Mouse (Mus musculus) ES-Bruce4 (cell line): ENCODE data around the gene Hspb9.
A peak's percentile ranks its signal among the peaks of the same experiment; 100 is the strongest.

Source experiments
- CTCF ChIP-seq: IDR thresholded peaks from one replicate; pipeline ENCODE4 v1.8.1; 2011; ENCODE audit warnings: low read depth, low read length
- EP300 ChIP-seq: IDR thresholded peaks from 2 replicates; pipeline ENCODE4 v1.6.1; 2011; ENCODE audit warnings: low read depth, low read length; ENCODE audit not compliant: insufficient read depth
- POLR2A ChIP-seq: IDR thresholded peaks from one replicate; pipeline ENCODE4 v1.8.1; 2011; ENCODE audit warnings: low read length; ENCODE audit not compliant: insufficient read depth

DNA sequence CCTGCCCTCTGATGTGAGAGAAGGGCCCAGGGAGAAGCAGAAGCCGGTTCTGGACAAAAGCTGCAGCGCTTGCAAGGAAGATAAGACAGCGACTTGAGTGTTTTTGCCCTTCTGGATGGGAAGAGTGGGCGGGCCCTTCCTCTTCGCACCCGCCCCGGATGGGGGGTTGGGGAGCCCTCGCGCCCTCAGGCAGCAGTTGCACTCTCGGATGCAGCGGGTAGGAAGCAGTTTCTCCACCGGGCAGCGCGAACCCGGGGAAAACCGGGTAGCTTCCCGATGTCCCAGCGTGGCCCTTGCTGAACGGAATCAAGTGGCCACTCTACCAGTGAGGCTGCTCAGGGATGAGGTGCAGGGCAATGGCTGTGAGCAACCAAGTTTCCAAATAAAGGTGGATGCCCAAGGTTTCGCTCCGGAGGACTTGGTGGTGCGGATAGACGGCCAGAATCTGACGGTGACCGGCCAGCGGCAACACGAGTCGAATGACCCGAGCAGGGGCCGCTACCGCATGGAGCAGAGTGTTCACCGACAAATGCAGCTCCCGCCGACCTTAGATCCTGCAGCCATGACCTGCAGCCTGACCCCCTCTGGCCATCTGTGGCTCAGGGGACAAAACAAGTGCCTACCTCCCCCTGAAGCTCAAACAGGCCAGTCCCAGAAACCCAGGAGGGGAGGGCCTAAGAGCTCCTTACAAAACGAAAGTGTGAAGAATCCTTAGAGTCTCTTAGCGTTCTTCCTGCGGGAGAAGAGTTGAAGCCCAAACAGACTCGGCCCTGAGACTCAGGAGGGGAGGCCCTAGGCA is at the start of gene Hspb9:
- peak; percentile 7 for TF ChIP-seq POLR2A
- TF ChIP-seq EP300: peak; percentile 52; the same call in 1 of the 2 replicates
- no peak for TF ChIP-seq CTCF
